Mouse (Mus musculus) liver, embryonic 14.5 days (tissue): ENCODE data around the gene Tmem62.
A peak's percentile ranks its signal among the peaks of the same experiment; 100 is the strongest.

Experiments
- CTCF ChIP-seq: IDR thresholded peaks from 2 replicates; pipeline ENCODE4 v1.5.1; 2016; ENCODE audit warnings: antibody characterized with exemption, low read depth, control low read depth
- EP300 ChIP-seq: IDR thresholded peaks from 2 replicates; pipeline ENCODE4 v1.6.1; 2016; ENCODE audit warnings: antibody characterized with exemption, low read depth

- TF ChIP-seq CTCF, result peak; percentile 60
- no peak; the same call in 1 of the 2 replicates for TF ChIP-seq EP300
These were observed 79.1 kb downstream of the Tmem62 start for GRCm38 (mm10) chr2:121055915-121056314.
